Mouse (Mus musculus): ENCODE results near the gene Fbxw8. TPM values are rescaled to one million over a fixed set of nuclear protein-coding genes. Genes with fewer than 3 reads are reported as not detected.

Fbxw8 gene
- polyA plus RNA-seq, 1 experiment = 20.3 TPM

- H3K36me3 ChIP-seq (ENCODE audit: control insufficient read depth, insufficient read depth, low read length) = no peaks in the 10 kb centered on the region; the same call in 1 of the 2 replicates
- WGBS = 92% methylated on average over 10 of the region's 10 CpGs
- no peak for DNase-seq (ENCODE audit: low read depth in 1 of 2, low spot score in 2 of 2)
- H3K27me3 ChIP-seq (ENCODE audit: control insufficient read depth, insufficient read depth, low read length) = no peaks in the 10 kb centered on the region
- no peak overlapping the region for H3K27ac ChIP-seq (ENCODE audit: insufficient read depth, low read length)
- H3K4me3 ChIP-seq (ENCODE audit: extremely low read depth, insufficient read depth, insufficient read length) = no peak overlapping the region
- TF ChIP-seq CTCF (IDR thresholded peaks at IDR 0.05; ENCODE audit: extremely low read depth, insufficient read depth, insufficient read length, insufficient replicate concordance) (no peak), POLR2A (IDR thresholded peaks at IDR 0.05; ENCODE audit: low read depth, low read length) (no peak)
- no peaks in the 10 kb centered on the region for H3K4me1 ChIP-seq (ENCODE audit: control insufficient read depth, insufficient read depth, insufficient read length)
These were observed 90.9 kb downstream of the Fbxw8 start for GRCm38 (mm10) chr5:118064284-118064901.

- 89% methylated on average over 8 of the region's 8 CpGs for WGBS
- no peaks in the 10 kb centered on the region for H3K4me1 ChIP-seq (ENCODE audit: control insufficient read depth, insufficient read depth, insufficient read length)
These were observed 92.1 kb downstream of the Fbxw8 start for GRCm38 (mm10) chr5:118063181-118063621.

GRCm38 (mm10) chr5:118061391-118061790 lies 93.9 kb downstream of the Fbxw8 start:
- no peaks in the 10 kb centered on the region for H3K4me1 ChIP-seq (ENCODE audit: control insufficient read depth, insufficient read depth, insufficient read length)
- H3K36me3 ChIP-seq (ENCODE audit: control insufficient read depth, insufficient read depth, low read length) = no peaks in the 10 kb centered on the region; the same call in 1 of the 2 replicates
- 92% methylated on average over 18 of the region's 18 CpGs for WGBS
- no peaks in the 10 kb centered on the region for H3K27me3 ChIP-seq (ENCODE audit: control insufficient read depth, insufficient read depth, low read length)
- TF ChIP-seq POLR2A (IDR thresholded peaks at IDR 0.05; ENCODE audit: low read depth, low read length) = no peak
- no peak for TF ChIP-seq CTCF (IDR thresholded peaks at IDR 0.05; ENCODE audit: extremely low read depth, insufficient read depth, insufficient read length, insufficient replicate concordance)
- no peak overlapping the region for H3K27ac ChIP-seq (ENCODE audit: insufficient read depth, low read length)
- no peak for DNase-seq (ENCODE audit: low read depth in 1 of 2, low spot score in 2 of 2)
- no peak overlapping the region for H3K4me3 ChIP-seq (ENCODE audit: extremely low read depth, insufficient read depth, insufficient read length)

More at GRCm38 (mm10) chr5:118063181-118063621, 92.1 kb downstream of the Fbxw8 start:
- TF ChIP-seq CTCF (IDR thresholded peaks at IDR 0.05; ENCODE audit: extremely low read depth, insufficient read depth, insufficient read length, insufficient replicate concordance) (no peak), POLR2A (IDR thresholded peaks at IDR 0.05; ENCODE audit: low read depth, low read length) (no peak)
- no peaks in the 10 kb centered on the region; the same call in 1 of the 2 replicates for H3K36me3 ChIP-seq (ENCODE audit: control insufficient read depth, insufficient read depth, low read length)
- H3K27ac ChIP-seq (ENCODE audit: insufficient read depth, low read length) = no peak overlapping the region
- no peak for DNase-seq (ENCODE audit: low read depth in 1 of 2, low spot score in 2 of 2)
- H3K4me3 ChIP-seq (ENCODE audit: extremely low read depth, insufficient read depth, insufficient read length) = no peak overlapping the region
- no peaks in the 10 kb centered on the region for H3K27me3 ChIP-seq (ENCODE audit: control insufficient read depth, insufficient read depth, low read length)

GRCm38 (mm10) chr5:118059646-118060045 lies 95.6 kb downstream of the Fbxw8 start:
- no peaks in the 10 kb centered on the region for H3K27me3 ChIP-seq (ENCODE audit: control insufficient read depth, insufficient read depth, low read length)
- no peak overlapping the region for H3K27ac ChIP-seq (ENCODE audit: insufficient read depth, low read length)
- no peak for TF ChIP-seq CTCF (IDR thresholded peaks at IDR 0.05; ENCODE audit: extremely low read depth, insufficient read depth, insufficient read length, insufficient replicate concordance)
- TF ChIP-seq POLR2A (IDR thresholded peaks at IDR 0.05; ENCODE audit: low read depth, low read length) = no peak
- 91% methylated on average over 9 of the region's 9 CpGs for WGBS
- H3K4me3 ChIP-seq (ENCODE audit: extremely low read depth, insufficient read depth, insufficient read length) = no peak overlapping the region
- H3K36me3 ChIP-seq (ENCODE audit: control insufficient read depth, insufficient read depth, low read length) = no peaks in the 10 kb centered on the region
- H3K4me1 ChIP-seq (ENCODE audit: control insufficient read depth, insufficient read depth, insufficient read length) = no peaks in the 10 kb centered on the region
- DNase-seq (ENCODE audit: low read depth in 1 of 2, low spot score in 2 of 2) = no peak

- no peak overlapping the region for H3K27ac ChIP-seq (ENCODE audit: insufficient read depth, low read length)
- TF ChIP-seq POLR2A (IDR thresholded peaks at IDR 0.05; ENCODE audit: low read depth, low read length) (no peak), CTCF (IDR thresholded peaks at IDR 0.05; ENCODE audit: extremely low read depth, insufficient read depth, insufficient read length, insufficient replicate concordance) (no peak)
These were observed 96.4 kb downstream of the Fbxw8 start for GRCm38 (mm10) chr5:118058858-118059257.

GRCm38 (mm10) chr5:118057508-118058111 lies 97.7 kb downstream of the Fbxw8 start:
- H3K27me3 ChIP-seq (ENCODE audit: control insufficient read depth, insufficient read depth, low read length) = no peaks in the 10 kb centered on the region
- TF ChIP-seq POLR2A (IDR thresholded peaks at IDR 0.05; ENCODE audit: low read depth, low read length) (no peak), CTCF (IDR thresholded peaks at IDR 0.05; ENCODE audit: extremely low read depth, insufficient read depth, insufficient read length, insufficient replicate concordance) (no peak)
- H3K36me3 ChIP-seq (ENCODE audit: control insufficient read depth, insufficient read depth, low read length) = no peaks in the 10 kb centered on the region
- no peak for DNase-seq (ENCODE audit: low read depth in 1 of 2, low spot score in 2 of 2)
- no peaks in the 10 kb centered on the region for H3K4me1 ChIP-seq (ENCODE audit: control insufficient read depth, insufficient read depth, insufficient read length)
- H3K4me3 ChIP-seq (ENCODE audit: extremely low read depth, insufficient read depth, insufficient read length) = no peak overlapping the region
- WGBS = 53% methylated on average over 8 of the region's 8 CpGs
- H3K27ac ChIP-seq (ENCODE audit: insufficient read depth, low read length) = no peak overlapping the region

More at GRCm38 (mm10) chr5:118058858-118059257, 96.4 kb downstream of the Fbxw8 start:
- no peaks in the 10 kb centered on the region for H3K27me3 ChIP-seq (ENCODE audit: control insufficient read depth, insufficient read depth, low read length)
- no peak overlapping the region for H3K4me3 ChIP-seq (ENCODE audit: extremely low read depth, insufficient read depth, insufficient read length)
- DNase-seq (ENCODE audit: low read depth in 1 of 2, low spot score in 2 of 2) = no peak
- no peaks in the 10 kb centered on the region for H3K4me1 ChIP-seq (ENCODE audit: control insufficient read depth, insufficient read depth, insufficient read length)
- 84% methylated on average over 10 of the region's 10 CpGs for WGBS
- H3K36me3 ChIP-seq (ENCODE audit: control insufficient read depth, insufficient read depth, low read length) = no peaks in the 10 kb centered on the region

- H3K27me3 ChIP-seq (ENCODE audit: control insufficient read depth, insufficient read depth, low read length) = no peaks in the 10 kb centered on the region
- no peaks in the 10 kb centered on the region for H3K36me3 ChIP-seq (ENCODE audit: control insufficient read depth, insufficient read depth, low read length)
- DNase-seq (ENCODE audit: low read depth in 1 of 2, low spot score in 2 of 2) = no peak
- H3K27ac ChIP-seq (ENCODE audit: insufficient read depth, low read length) = no peak overlapping the region
- no peak overlapping the region for H3K4me3 ChIP-seq (ENCODE audit: extremely low read depth, insufficient read depth, insufficient read length)
- TF ChIP-seq CTCF (IDR thresholded peaks at IDR 0.05; ENCODE audit: extremely low read depth, insufficient read depth, insufficient read length, insufficient replicate concordance) (no peak), POLR2A (IDR thresholded peaks at IDR 0.05; ENCODE audit: low read depth, low read length) (no peak)
- H3K4me1 ChIP-seq (ENCODE audit: control insufficient read depth, insufficient read depth, insufficient read length) = peaks cover 10% of the 10 kb centered on the region; the same call in 1 of the 2 replicates
- WGBS = 91% methylated on average over 2 of the region's 2 CpGs
These were observed 102.1 kb downstream of the Fbxw8 start for GRCm38 (mm10) chr5:118053205-118053604.
